Mouse (Mus musculus) midbrain, embryonic 13.5 days (tissue): ENCODE measurements at regions not wholly inside any gene's neighbourhood (a gene's known extent, or its start where the extent isn't known, plus 50 kb on each side); places are given as distances from the start of the nearest gene placed in this dataset.
"Not testable (repeated sequence)": the region's sequence is repeated elsewhere in the genome, so short reads cannot be mapped to it uniquely, and the experiment has no call there.

Source experiments
- ATAC-seq: fragments of 200-750 bp; cut with Nextera tagmentation; 2 replicates; pipeline ENCODE4 v1.8.0; 2017; ENCODE audit warnings: mild to moderate bottlenecking, moderate TSS enrichment, moderate library complexity
- H3K27ac ChIP-seq: fragments of 300-500 bp; sonication (generic); 2 replicates; pipeline ENCODE4 v1.5.1; 2015; ENCODE audit warnings: inconsistent platforms, mild to moderate bottlenecking, moderate library complexity
- H3K27me3 ChIP-seq: fragments of 300-500 bp; sonication (generic); 2 replicates; pipeline ENCODE4 v1.6.1; 2015; ENCODE audit warnings: mild to moderate bottlenecking, inconsistent platforms
- H3K36me3 ChIP-seq: fragments of 300-500 bp; sonication (generic); 2 replicates; pipeline ENCODE4 v1.6.1; 2015; ENCODE audit warnings: mild to moderate bottlenecking, inconsistent platforms
- H3K4me1 ChIP-seq: fragments of 300-500 bp; sonication (generic); replicated peaks from 2 replicates; pipeline ENCODE4 v1.6.1; 2015; ENCODE audit warnings: inconsistent platforms
- H3K4me2 ChIP-seq: fragments of 300-500 bp; sonication (generic); replicated peaks from 2 replicates; pipeline ENCODE4 v1.6.1; 2015; ENCODE audit warnings: moderate library complexity, mild to moderate bottlenecking, inconsistent platforms
- H3K4me3 ChIP-seq: fragments of 300-500 bp; sonication (generic); replicated peaks from 2 replicates; pipeline ENCODE4 v1.5.1; 2015; ENCODE audit warnings: mild to moderate bottlenecking, inconsistent platforms
- H3K9ac ChIP-seq: fragments of 300-500 bp; sonication (generic); replicated peaks from 2 replicates; pipeline ENCODE4 v1.6.1; 2015; ENCODE audit warnings: mild to moderate bottlenecking, inconsistent platforms
- H3K9me3 ChIP-seq: fragments of 300-500 bp; sonication (generic); 2 replicates; pipeline ENCODE4 v1.6.1; 2016; ENCODE audit warnings: mild to moderate bottlenecking, inconsistent platforms
- WGBS: fragments of 180-500 bp; shearing (Covaris S2); methylation state at CpG from one replicate; pipeline ENCODE4 v1.1.7; 2015; 5-methylcytosine and 5-hydroxymethylcytosine counted together

DNA sequence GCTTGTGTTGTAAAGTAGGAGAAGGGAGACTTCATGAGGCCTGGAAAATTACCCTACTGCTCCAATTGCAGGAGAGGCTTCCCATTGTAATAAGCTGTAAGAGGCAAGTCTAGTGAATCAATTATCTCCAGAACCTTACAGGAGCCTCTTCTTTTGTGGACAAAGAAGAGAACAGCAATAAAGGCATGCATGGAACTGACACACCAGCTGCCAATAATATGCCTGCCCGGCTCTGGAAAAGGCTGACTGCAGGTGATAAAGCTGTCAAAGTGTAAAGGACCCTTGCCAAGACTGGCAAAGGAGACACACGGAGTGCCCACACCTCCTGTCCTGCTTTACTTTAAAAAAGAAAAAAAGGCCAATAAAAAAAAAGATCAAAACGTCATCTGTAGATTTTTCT, 209.0 kb downstream of the Faxc start:
- no peaks in the 10 kb centered on the region for H3K27me3 ChIP-seq
- WGBS: 47% methylated on average over 3 of the region's 3 CpGs
- no peak overlapping the region for H3K4me3 ChIP-seq
- H3K27ac ChIP-seq: no peak overlapping the region
- no peak for ATAC-seq
- H3K9ac ChIP-seq: no peak overlapping the region
- no peaks in the 10 kb centered on the region for H3K9me3 ChIP-seq
- no peaks in the 10 kb centered on the region for H3K36me3 ChIP-seq
- H3K4me1 ChIP-seq: peaks cover 4% of the 10 kb centered on the region
- no peak overlapping the region for H3K4me2 ChIP-seq

DNA sequence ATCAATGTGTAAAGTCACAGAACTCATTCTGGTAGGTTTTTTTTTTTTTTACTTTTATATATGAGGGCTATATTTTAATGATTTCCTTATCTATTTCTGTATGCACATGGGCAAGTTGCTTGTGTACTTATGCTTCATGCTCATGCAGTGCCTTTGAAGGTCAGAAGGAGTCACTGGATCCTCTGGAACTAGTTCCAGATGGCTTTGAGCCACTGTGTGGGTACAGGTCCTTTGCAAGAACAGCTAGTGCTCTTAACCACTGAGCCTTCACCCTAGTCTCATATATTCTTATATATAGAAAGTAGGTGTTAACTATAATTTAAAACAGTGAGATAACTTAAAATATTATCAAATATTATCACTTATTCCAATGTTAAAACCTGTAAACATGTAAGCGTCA, 212.4 kb downstream of the Faxc start:
- Histone ChIP-seq H3K4me3 (no peak overlapping the region), H3K36me3 (no peaks in the 10 kb centered on the region), H3K4me2 (no peak overlapping the region), H3K4me1 (peaks cover 4% of the 10 kb centered on the region), H3K9ac (no peak overlapping the region), H3K9me3 (no peaks in the 10 kb centered on the region), H3K27me3 (no peaks in the 10 kb centered on the region), H3K27ac (no peak overlapping the region)
- no peak for ATAC-seq
- WGBS: 100% methylated on average over 1 of the region's 1 CpGs

DNA sequence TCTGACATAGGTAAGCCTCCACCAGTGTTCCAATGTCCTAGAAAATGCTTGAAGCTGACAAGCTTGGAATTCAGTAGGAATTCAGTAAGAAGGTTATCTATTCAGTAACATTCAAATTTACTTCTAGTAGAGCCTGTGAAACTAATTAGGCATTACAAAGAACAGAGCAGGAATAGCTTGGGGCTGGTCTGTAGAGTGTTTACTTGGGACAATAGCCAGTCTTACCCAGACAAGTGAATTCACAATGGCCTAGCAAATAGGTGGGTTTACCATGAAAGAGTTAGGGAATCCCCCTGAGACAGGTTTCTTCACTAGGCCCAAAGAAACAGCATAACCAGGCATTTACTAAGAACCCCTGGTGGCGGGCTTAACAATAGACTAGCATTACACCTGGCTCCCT, 212.5 kb upstream of the Fbxl4 start:
- not testable (repeated sequence) for H3K27ac ChIP-seq, H3K4me2 ChIP-seq, H3K27me3 ChIP-seq, H3K9ac ChIP-seq, H3K4me3 ChIP-seq, ATAC-seq, H3K4me1 ChIP-seq, H3K9me3 ChIP-seq, H3K36me3 ChIP-seq
- 67% methylated on average over 1 of the region's 1 CpGs for WGBS

DNA sequence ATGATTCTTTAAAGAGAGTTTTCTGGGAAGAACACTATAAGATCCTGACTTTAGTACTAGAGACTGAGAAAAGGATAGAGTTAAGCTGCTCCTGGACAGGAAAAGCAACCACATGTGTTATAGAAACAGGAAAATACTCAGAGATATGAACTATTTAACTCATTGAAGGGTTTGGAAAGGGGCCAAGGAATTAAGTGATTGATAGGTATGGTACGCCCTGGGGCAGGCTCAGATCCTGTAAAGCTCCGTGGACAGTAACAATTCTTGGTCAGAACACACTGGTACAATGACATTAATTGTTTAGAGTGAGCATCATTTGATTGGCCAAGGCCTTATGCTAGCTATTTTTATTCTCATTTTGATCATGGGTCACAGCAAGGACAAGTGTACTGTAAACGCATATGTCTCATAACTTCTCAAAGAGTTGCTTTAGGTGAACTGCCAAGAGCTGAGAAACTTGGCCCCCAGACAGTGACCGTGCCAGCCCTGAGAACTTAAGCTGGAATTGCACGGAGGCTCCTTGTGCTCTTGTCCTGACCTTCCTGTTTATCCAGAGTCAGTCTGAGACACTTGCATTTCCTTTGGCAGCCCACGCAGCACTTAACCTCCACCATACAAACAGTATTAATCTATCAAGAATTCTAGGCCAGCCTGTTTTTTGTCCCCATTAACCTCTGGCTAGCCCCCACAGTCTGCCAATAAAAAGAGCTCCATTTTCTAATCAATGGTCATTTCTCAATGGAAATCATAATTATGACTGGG, 210.5 kb upstream of the Fbxl4 start:
- Histone ChIP-seq H3K27me3 (no peaks in the 10 kb centered on the region), H3K4me3 (no peak overlapping the region), H3K27ac (no peak overlapping the region), H3K9me3 (no peaks in the 10 kb centered on the region), H3K9ac (no peak overlapping the region), H3K4me1 (peaks cover 6% of the 10 kb centered on the region), H3K36me3 (no peaks in the 10 kb centered on the region), H3K4me2 (no peak overlapping the region)
- ATAC-seq: no peak
- 82% methylated on average over 6 of the region's 6 CpGs for WGBS

- Histone ChIP-seq H3K36me3 (no peaks in the 10 kb centered on the region), H3K27me3 (no peaks in the 10 kb centered on the region), H3K9me3 (no peaks in the 10 kb centered on the region), H3K4me3 (no peak overlapping the region), H3K9ac (no peak overlapping the region), H3K4me2 (0 out of 2 replicates have a peak overlapping the region, but pooled peaks have one; percentile 8), H3K27ac (peak overlapping the region; percentile 57), H3K4me1 (peaks cover 20% of the 10 kb centered on the region)
- 24% methylated on average over 10 of the region's 10 CpGs for WGBS
- ATAC-seq: peak; percentile 52
These were observed 205.3 kb upstream of the Fbxl4 start for GRCm38 (mm10) chr4:22151899-22152493.

- no peaks in the 10 kb centered on the region for H3K27me3 ChIP-seq
- H3K4me2 ChIP-seq: no peak overlapping the region
- H3K9me3 ChIP-seq: no peaks in the 10 kb centered on the region
- no peak overlapping the region for H3K4me3 ChIP-seq
- peak overlapping the region; percentile 57; the same call in 1 of the 2 replicates for H3K27ac ChIP-seq
- WGBS: 40% methylated on average over 7 of the region's 7 CpGs
- peak; percentile 55 for ATAC-seq
- peaks cover 20% of the 10 kb centered on the region for H3K4me1 ChIP-seq
- no peaks in the 10 kb centered on the region for H3K36me3 ChIP-seq
- no peak overlapping the region for H3K9ac ChIP-seq
These were observed 204.3 kb upstream of the Fbxl4 start for GRCm38 (mm10) chr4:22152971-22153544.

DNA sequence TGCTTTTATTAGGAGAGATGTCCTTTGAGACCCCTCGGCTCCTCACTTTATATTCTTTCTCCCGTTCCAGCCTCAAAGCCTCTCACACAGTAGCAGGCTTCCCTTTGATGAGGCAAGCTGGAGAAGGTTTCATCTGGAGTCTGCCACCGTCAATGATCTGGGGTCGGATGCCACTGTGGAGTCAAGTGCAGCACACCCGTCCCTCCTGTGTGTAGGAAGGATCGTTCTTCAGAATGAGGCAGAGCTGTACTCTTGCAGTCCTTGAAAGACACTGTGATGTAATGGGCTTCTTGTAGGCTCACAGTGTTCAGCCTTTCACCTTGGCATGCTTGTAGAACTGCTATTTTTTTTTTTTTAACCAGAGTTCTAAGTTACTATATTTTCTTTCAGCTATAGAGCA, 203.7 kb upstream of the Fbxl4 start:
- H3K27ac ChIP-seq: no peak overlapping the region
- no peak overlapping the region for H3K9ac ChIP-seq
- WGBS: 57% methylated on average over 6 of the region's 6 CpGs

GRCm38 (mm10) chr4:22186422-22186821, 170.9 kb upstream of the Fbxl4 start:
- Histone ChIP-seq H3K4me3 (no peak overlapping the region), H3K27ac (0 out of 2 replicates have a peak overlapping the region, but pooled peaks have one; percentile 9), H3K36me3 (no peaks in the 10 kb centered on the region), H3K9me3 (no peaks in the 10 kb centered on the region), H3K4me2 (no peak overlapping the region), H3K27me3 (no peaks in the 10 kb centered on the region), H3K4me1 (peaks cover 13% of the 10 kb centered on the region), H3K9ac (no peak overlapping the region)
- peak; percentile 63; the same call in 1 of the 2 replicates for ATAC-seq
- 76% methylated on average over 1 of the region's 1 CpGs for WGBS

More for the DNA sequence above, 203.7 kb upstream of the Fbxl4 start:
- no peaks in the 10 kb centered on the region for H3K9me3 ChIP-seq
- ATAC-seq: peak; percentile 55
- H3K36me3 ChIP-seq: no peaks in the 10 kb centered on the region
- no peaks in the 10 kb centered on the region for H3K27me3 ChIP-seq
- no peak overlapping the region for H3K4me3 ChIP-seq
- peaks cover 20% of the 10 kb centered on the region for H3K4me1 ChIP-seq
- H3K4me2 ChIP-seq: no peak overlapping the region

- Histone ChIP-seq H3K9me3 (no peaks in the 10 kb centered on the region), H3K9ac (no peak overlapping the region), H3K4me3 (no peak overlapping the region), H3K4me2 (no peak overlapping the region), H3K27me3 (no peaks in the 10 kb centered on the region), H3K4me1 (peaks cover 13% of the 10 kb centered on the region), H3K27ac (no peak overlapping the region), H3K36me3 (no peaks in the 10 kb centered on the region)
- peak; percentile 45 for ATAC-seq
- WGBS: 53% methylated on average over 13 of the region's 13 CpGs
These were observed 169.0 kb upstream of the Fbxl4 start for GRCm38 (mm10) chr4:22188141-22189006.

DNA sequence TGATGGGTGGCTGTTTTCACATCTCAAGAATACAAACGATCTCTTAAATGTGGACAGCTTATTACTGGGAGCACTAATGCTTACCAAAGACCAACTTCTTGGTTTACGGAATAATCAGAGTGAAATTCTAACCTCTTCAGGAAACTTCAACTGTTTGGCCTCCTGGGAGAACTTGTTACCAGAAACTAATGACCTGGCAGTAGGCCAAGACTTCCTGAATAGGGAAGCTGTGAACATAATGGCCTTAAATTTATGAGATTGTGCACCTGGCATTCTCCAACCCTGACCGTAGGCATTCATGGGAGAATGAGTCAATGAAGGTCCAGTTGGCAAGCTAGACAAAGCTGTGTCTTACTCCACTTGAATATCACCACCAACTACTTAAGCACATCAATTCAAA, 160.8 kb upstream of the Fbxl4 start:
- ATAC-seq: no peak
- Histone ChIP-seq H3K27ac (no peak overlapping the region), H3K9ac (no peak overlapping the region), H3K4me2 (no peak overlapping the region), H3K27me3 (no peaks in the 10 kb centered on the region), H3K4me3 (no peak overlapping the region), H3K4me1 (no peaks in the 10 kb centered on the region), H3K9me3 (no peaks in the 10 kb centered on the region), H3K36me3 (no peaks in the 10 kb centered on the region)
- WGBS: 84% methylated on average over 3 of the region's 3 CpGs

DNA sequence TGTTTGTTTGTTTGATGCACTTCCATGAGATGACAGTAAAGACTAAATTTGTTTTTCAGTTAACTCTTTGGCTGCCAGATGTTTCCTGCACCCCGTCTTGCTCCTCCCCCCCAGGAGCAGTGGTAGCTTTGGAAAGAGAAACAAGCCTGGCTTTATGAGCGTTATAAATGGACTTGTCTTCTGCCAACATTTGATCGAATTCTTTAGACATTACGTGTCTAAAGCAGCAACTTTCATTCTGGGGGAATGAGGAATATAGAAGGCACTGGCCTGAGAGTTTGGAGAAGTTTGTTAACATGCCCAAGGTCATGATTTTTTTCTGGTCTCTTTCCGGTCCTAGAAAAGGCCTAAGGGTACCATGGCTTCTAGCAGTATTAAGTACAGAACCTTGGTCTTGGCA, 148.8 kb upstream of the Fbxl4 start:
- Histone ChIP-seq H3K27me3 (no peaks in the 10 kb centered on the region), H3K4me1 (no peaks in the 10 kb centered on the region), H3K36me3 (no peaks in the 10 kb centered on the region), H3K4me3 (no peak overlapping the region), H3K27ac (no peak overlapping the region), H3K9ac (no peak overlapping the region), H3K9me3 (no peaks in the 10 kb centered on the region), H3K4me2 (no peak overlapping the region)
- no peak for ATAC-seq
- 88% methylated on average over 5 of the region's 5 CpGs for WGBS

DNA sequence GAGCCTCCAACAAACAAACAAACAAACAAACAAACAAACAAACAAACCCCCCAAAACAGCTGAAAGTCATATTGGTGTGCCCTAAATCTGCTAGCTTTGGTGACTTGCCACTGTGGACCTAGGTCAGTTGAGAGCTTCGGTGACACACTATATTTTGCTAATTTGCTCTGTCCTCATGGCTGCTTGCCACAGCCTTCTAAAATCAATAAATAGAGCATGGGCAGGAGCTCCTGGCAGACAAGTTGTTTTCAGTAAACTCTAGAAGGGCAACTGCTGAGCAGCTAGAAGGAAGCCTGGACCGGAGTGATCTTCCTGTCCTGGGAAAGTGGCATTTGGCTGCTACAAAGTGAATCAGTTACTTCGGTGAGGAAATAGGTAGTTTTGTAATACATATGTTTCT, 119.7 kb upstream of the Fbxl4 start:
- Histone ChIP-seq H3K4me2 (no peak overlapping the region), H3K27me3 (no peaks in the 10 kb centered on the region), H3K9me3 (no peaks in the 10 kb centered on the region), H3K36me3 (no peaks in the 10 kb centered on the region), H3K4me1 (no peaks in the 10 kb centered on the region), H3K9ac (no peak overlapping the region), H3K27ac (no peak overlapping the region), H3K4me3 (no peak overlapping the region)
- no peak for ATAC-seq
- WGBS: 92% methylated on average over 3 of the region's 3 CpGs
